Mouse (Mus musculus) hindbrain, embryonic 11.5 days (tissue): ENCODE results near the gene Ccdc12. TPM values are rescaled to one million over a fixed set of nuclear protein-coding genes. Genes with fewer than 3 reads are reported as not detected.

Experiments
- ATAC-seq: fragments of 200-750 bp; cut with Nextera tagmentation; 2 replicates; pipeline ENCODE4 v1.8.0; 2017; ENCODE audit warnings: mild to moderate bottlenecking, moderate TSS enrichment, moderate library complexity; ENCODE audit not compliant: low FRiP score
- DNase-seq: peaks from one replicate; pipeline ENCODE4 v3.0.0-alpha.2; 2015; ENCODE audit warnings: low spot score
- H3K27ac ChIP-seq: fragments of 300-500 bp; sonication (generic); 2 replicates; pipeline ENCODE4 v1.5.1; 2014; ENCODE audit warnings: mild to moderate bottlenecking, low read depth, low read length
- H3K27me3 ChIP-seq: fragments of 300-500 bp; sonication (generic); 2 replicates; pipeline ENCODE4 v1.6.1; 2014; ENCODE audit warnings: mild to moderate bottlenecking, low read length, moderate library complexity, mixed read lengths; ENCODE audit not compliant: control insufficient read depth, insufficient read depth
- H3K36me3 ChIP-seq: fragments of 300-500 bp; sonication (generic); 2 replicates; pipeline ENCODE4 v1.6.1; 2014; ENCODE audit warnings: mild to moderate bottlenecking, low read length, moderate library complexity, mixed read lengths; ENCODE audit not compliant: control insufficient read depth, insufficient read depth
- H3K4me1 ChIP-seq: fragments of 300-500 bp; sonication (generic); replicated peaks from 2 replicates; pipeline ENCODE4 v1.6.1; 2014; ENCODE audit warnings: low read length, mixed read lengths; ENCODE audit not compliant: control insufficient read depth, insufficient read depth
- H3K4me2 ChIP-seq: fragments of 300-500 bp; sonication (generic); replicated peaks from 2 replicates; pipeline ENCODE4 v1.6.1; 2014; ENCODE audit warnings: mild to moderate bottlenecking, low read depth, low read length
- H3K4me3 ChIP-seq: fragments of 300-500 bp; sonication (generic); 2 replicates; pipeline ENCODE4 v1.5.1; 2014; ENCODE audit warnings: low read depth, low read length
- H3K9ac ChIP-seq: fragments of 300-500 bp; sonication (generic); 2 replicates; pipeline ENCODE4 v1.6.1; 2014; ENCODE audit warnings: low read depth, low read length
- H3K9me3 ChIP-seq: fragments of 300-500 bp; sonication (generic); 2 replicates; pipeline ENCODE4 v1.6.1; 2016; ENCODE audit warnings: low read length; ENCODE audit not compliant: control insufficient read depth
- WGBS: fragments of 180-500 bp; shearing (Covaris S2); extraction: QIAGEN DNeasy Blood & Tissue Kit; methylation state at CpG from one replicate; pipeline ENCODE4 v1.1.7; 2014; 5-methylcytosine and 5-hydroxymethylcytosine counted together
- polyA plus RNA-seq: library from polyadenylated mRNA; unstranded; fragments of >200 nt; fragmentation: Nextera tagmentation; extraction: Ambion mirVana; gene quantifications from 2 replicates; pipeline ENCODE4 v1.2.1, GENCODE M21; 2014

Ccdc12 gene
- 141 and 145 TPM in 2 replicates for polyA plus RNA-seq

- peak; percentile 99 for DNase-seq
- Histone ChIP-seq H3K4me2 (peak within 1 kb of the TSS; percentile 57), H3K36me3 (no peaks in the 10 kb centered on the region), H3K27ac (peak within 1 kb of the TSS; percentile 65), H3K9ac (peak within 1 kb of the TSS; percentile 57), H3K4me1 (peaks cover 4% of the 10 kb centered on the region), H3K9me3 (no peaks in the 10 kb centered on the region), H3K4me3 (peak within 1 kb of the TSS; percentile 51), H3K27me3 (peaks cover 18% of the 10 kb centered on the region)
- WGBS, result under 1% methylated on average over 52 of the region's 52 CpGs
- ATAC-seq, result peak; percentile 96
Measured at GRCm38 (mm10) chr9:110656249-110657221, at the start of gene Ccdc12. Ccdc12 (plus strand) TSS chr9:110656503.

- DNase-seq (no peak), ATAC-seq (no peak)
- 0 out of 2 replicates have a peak, but pooled peaks cover 2% of the 10 kb centered on the region for H3K36me3 ChIP-seq
- 90% methylated on average over 3 of the region's 3 CpGs for WGBS
- H3K27me3 ChIP-seq, result no peaks in the 10 kb centered on the region
- no peaks in the 10 kb centered on the region for H3K9me3 ChIP-seq
- H3K4me1 ChIP-seq, result no peaks in the 10 kb centered on the region
- no peak overlapping the region for H3K4me3 ChIP-seq
- no peak overlapping the region for H3K9ac ChIP-seq
- no peak overlapping the region for H3K27ac ChIP-seq
- H3K4me2 ChIP-seq, result no peak overlapping the region
Measured at GRCm38 (mm10) chr9:110611471-110611870, 44.8 kb upstream of the Ccdc12 start.

GRCm38 (mm10) chr9:110617081-110617480, 39.2 kb upstream of the Ccdc12 start:
- Histone ChIP-seq H3K27ac (no peak overlapping the region), H3K4me2 (no peak overlapping the region), H3K9me3 (no peaks in the 10 kb centered on the region), H3K4me1 (no peaks in the 10 kb centered on the region), H3K9ac (no peak overlapping the region), H3K27me3 (no peaks in the 10 kb centered on the region), H3K4me3 (no peak overlapping the region), H3K36me3 (peaks cover 9% of the 10 kb centered on the region)
- DNase-seq (no peak), ATAC-seq (no peak)
- WGBS, result 91% methylated on average over 3 of the region's 3 CpGs

- no peak overlapping the region for H3K9ac ChIP-seq
- H3K4me3 ChIP-seq, result no peak overlapping the region
- peaks cover 5% of the 10 kb centered on the region; the same call in 1 of the 2 replicates for H3K4me1 ChIP-seq
- 89% methylated on average over 7 of the region's 7 CpGs for WGBS
- H3K27me3 ChIP-seq, result no peaks in the 10 kb centered on the region
- peaks cover 8% of the 10 kb centered on the region for H3K36me3 ChIP-seq
- no peaks in the 10 kb centered on the region for H3K9me3 ChIP-seq
- no peak overlapping the region for H3K27ac ChIP-seq
- no peak for DNase-seq
- ATAC-seq, result no peak
- no peak overlapping the region for H3K4me2 ChIP-seq
Measured at GRCm38 (mm10) chr9:110620180-110620579, 36.1 kb upstream of the Ccdc12 start.

GRCm38 (mm10) chr9:110620685-110621084, 35.6 kb upstream of the Ccdc12 start:
- Histone ChIP-seq H3K9ac (no peak overlapping the region), H3K27ac (no peak overlapping the region), H3K4me3 (no peak overlapping the region), H3K36me3 (peaks cover 8% of the 10 kb centered on the region), H3K9me3 (no peaks in the 10 kb centered on the region), H3K27me3 (no peaks in the 10 kb centered on the region), H3K4me1 (peaks cover 8% of the 10 kb centered on the region), H3K4me2 (no peak overlapping the region)
- DNase-seq (no peak), ATAC-seq (no peak)
- 94% methylated on average over 7 of the region's 7 CpGs for WGBS

- ATAC-seq (no peak), DNase-seq (no peak)
- Histone ChIP-seq H3K27ac (no peak overlapping the region), H3K9me3 (no peaks in the 10 kb centered on the region), H3K9ac (no peak overlapping the region), H3K4me1 (peaks cover 8% of the 10 kb centered on the region), H3K36me3 (peaks cover 5% of the 10 kb centered on the region), H3K4me2 (no peak overlapping the region), H3K27me3 (no peaks in the 10 kb centered on the region; the same call in 1 of the 2 replicates), H3K4me3 (no peak overlapping the region)
- WGBS, result 85% methylated on average over 12 of the region's 12 CpGs
Measured at GRCm38 (mm10) chr9:110622621-110623219, 33.6 kb upstream of the Ccdc12 start.

GRCm38 (mm10) chr9:110623416-110624195, 32.7 kb upstream of the Ccdc12 start:
- no peaks in the 10 kb centered on the region for H3K9me3 ChIP-seq
- 46% methylated on average over 8 of the region's 8 CpGs for WGBS
- H3K36me3 ChIP-seq, result 0 out of 2 replicates have a peak, but pooled peaks cover 4% of the 10 kb centered on the region
- H3K4me3 ChIP-seq, result peak overlapping the region; percentile 55
- H3K4me2 ChIP-seq, result peak overlapping the region; percentile 96
- peaks cover 8% of the 10 kb centered on the region for H3K4me1 ChIP-seq
- peak overlapping the region; percentile 72 for H3K9ac ChIP-seq
- ATAC-seq (no peak), DNase-seq (no peak)
- H3K27me3 ChIP-seq, result no peaks in the 10 kb centered on the region; the same call in 1 of the 2 replicates
- H3K27ac ChIP-seq, result peak overlapping the region; percentile 83
